Mouse (Mus musculus) liver, embryonic 15.5 days (tissue): Measurements from ENCODE around the gene Rnf43. TPM values are rescaled to one million over a fixed set of nuclear protein-coding genes. Genes with fewer than 3 reads are reported as not detected.
A peak's percentile ranks its signal among the peaks of the same experiment; 100 is the strongest.

Source experiments
- ATAC-seq: fragments of 200-750 bp; cut with Nextera tagmentation; 2 replicates; pipeline ENCODE4 v1.8.0; 2017; ENCODE audit warnings: moderate number of reproducible peaks, mild to moderate bottlenecking, moderate library complexity; ENCODE audit not compliant: insufficient read depth
- H3K27ac ChIP-seq: fragments of 300-500 bp; sonication (generic); replicated peaks from 2 replicates; pipeline ENCODE4 v1.5.1; 2015; ENCODE audit warnings: mild to moderate bottlenecking, inconsistent platforms
- H3K27me3 ChIP-seq: fragments of 300-500 bp; sonication (generic); 2 replicates; pipeline ENCODE4 v1.6.1; 2015; ENCODE audit warnings: mild to moderate bottlenecking, inconsistent platforms
- H3K36me3 ChIP-seq: fragments of 300-500 bp; sonication (generic); replicated peaks from 2 replicates; pipeline ENCODE4 v1.6.1; 2015; ENCODE audit warnings: moderate library complexity, mild to moderate bottlenecking, inconsistent platforms
- H3K4me1 ChIP-seq: fragments of 300-500 bp; sonication (generic); replicated peaks from 2 replicates; pipeline ENCODE4 v1.6.1; 2015; ENCODE audit warnings: inconsistent platforms
- H3K4me2 ChIP-seq: fragments of 300-500 bp; sonication (generic); 2 replicates; pipeline ENCODE4 v1.6.1; 2015; ENCODE audit warnings: moderate library complexity, mild to moderate bottlenecking, inconsistent platforms
- H3K4me3 ChIP-seq: fragments of 300-500 bp; sonication (generic); replicated peaks from 2 replicates; pipeline ENCODE4 v1.5.1; 2015; ENCODE audit warnings: mild to moderate bottlenecking, inconsistent platforms
- H3K9ac ChIP-seq: fragments of 300-500 bp; sonication (generic); 2 replicates; pipeline ENCODE4 v1.6.1; 2015; ENCODE audit warnings: moderate library complexity, mild to moderate bottlenecking, inconsistent platforms
- H3K9me3 ChIP-seq: fragments of 300-500 bp; sonication (generic); replicated peaks from 2 replicates; pipeline ENCODE4 v1.6.1; 2016; ENCODE audit warnings: inconsistent platforms
- WGBS: fragments of 180-500 bp; shearing (Covaris S2); methylation state at CpG from one replicate; pipeline ENCODE4 v1.1.7; 2015; ENCODE audit warnings: mixed read lengths; ENCODE audit not compliant: insufficient replicate concordance; 5-methylcytosine and 5-hydroxymethylcytosine counted together
- polyA plus RNA-seq: library from polyadenylated mRNA; unstranded; fragments of >200 nt; fragmentation: Nextera tagmentation; extraction: Ambion mirVana; gene quantifications from 2 replicates; pipeline ENCODE4 v1.2.1, GENCODE M21; 2015

Gene Rnf43
- polyA plus RNA-seq, 1 experiment from 2014 or later: 5.0 TPM

- H3K36me3 ChIP-seq: peaks cover 12% of the 10 kb centered on the region
- 49% methylated on average over 11 of the region's 11 CpGs for WGBS
- H3K9me3 ChIP-seq: no peaks in the 10 kb centered on the region
- peak overlapping the region; percentile 77 for H3K9ac ChIP-seq
- no peaks in the 10 kb centered on the region for H3K27me3 ChIP-seq
- H3K4me2 ChIP-seq: peak overlapping the region; percentile 77
- peak overlapping the region; percentile 41; the same call in 1 of the 2 replicates for H3K4me3 ChIP-seq
- peaks cover 84% of the 10 kb centered on the region for H3K4me1 ChIP-seq
- no peak for ATAC-seq
- peak overlapping the region; percentile 96 for H3K27ac ChIP-seq
Observed at GRCm38 (mm10) chr11:87727021-87727420, 64.5 kb downstream of the Rnf43 start.

DNA sequence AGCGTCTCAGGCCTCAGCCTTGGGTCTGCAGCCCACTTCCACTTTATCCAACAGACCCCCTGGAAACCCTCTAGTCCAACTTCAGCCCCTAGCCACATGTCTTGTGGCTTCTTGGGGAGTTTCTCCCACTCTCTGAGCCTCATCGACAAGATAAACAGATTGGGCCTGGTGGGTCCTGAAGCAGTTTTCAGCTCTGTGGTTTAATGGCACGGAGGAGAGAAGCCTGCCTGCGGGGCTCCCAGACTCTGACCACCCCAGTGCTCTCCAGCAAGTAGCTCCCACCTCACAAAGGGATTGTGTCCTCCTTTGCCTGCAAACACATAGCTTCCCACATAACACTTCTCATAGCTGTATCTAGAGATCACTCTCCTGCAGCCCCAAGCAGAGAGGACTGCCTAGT, 64.9 kb downstream of the Rnf43 start:
- Histone ChIP-seq H3K4me3 (no peak overlapping the region), H3K4me2 (peak overlapping the region; percentile 77), H3K9me3 (no peaks in the 10 kb centered on the region), H3K27ac (peak overlapping the region; percentile 96), H3K27me3 (no peaks in the 10 kb centered on the region), H3K4me1 (peaks cover 88% of the 10 kb centered on the region), H3K9ac (peak overlapping the region; percentile 77), H3K36me3 (peaks cover 16% of the 10 kb centered on the region)
- no peak for ATAC-seq
- WGBS: 21% methylated on average over 4 of the region's 4 CpGs

GRCm38 (mm10) chr11:87728850-87729592, 66.5 kb downstream of the Rnf43 start:
- peaks cover 25% of the 10 kb centered on the region for H3K36me3 ChIP-seq
- peak overlapping the region; percentile 72 for H3K4me2 ChIP-seq
- H3K9ac ChIP-seq: peak overlapping the region; percentile 60
- peak overlapping the region; percentile 48 for H3K4me3 ChIP-seq
- peak; percentile 27; the same call in 1 of the 2 replicates for ATAC-seq
- H3K27me3 ChIP-seq: no peaks in the 10 kb centered on the region
- H3K27ac ChIP-seq: peak overlapping the region; percentile 91
- 37% methylated on average over 18 of the region's 18 CpGs for WGBS
- H3K4me1 ChIP-seq: peaks cover 99% of the 10 kb centered on the region
- no peaks in the 10 kb centered on the region for H3K9me3 ChIP-seq

DNA sequence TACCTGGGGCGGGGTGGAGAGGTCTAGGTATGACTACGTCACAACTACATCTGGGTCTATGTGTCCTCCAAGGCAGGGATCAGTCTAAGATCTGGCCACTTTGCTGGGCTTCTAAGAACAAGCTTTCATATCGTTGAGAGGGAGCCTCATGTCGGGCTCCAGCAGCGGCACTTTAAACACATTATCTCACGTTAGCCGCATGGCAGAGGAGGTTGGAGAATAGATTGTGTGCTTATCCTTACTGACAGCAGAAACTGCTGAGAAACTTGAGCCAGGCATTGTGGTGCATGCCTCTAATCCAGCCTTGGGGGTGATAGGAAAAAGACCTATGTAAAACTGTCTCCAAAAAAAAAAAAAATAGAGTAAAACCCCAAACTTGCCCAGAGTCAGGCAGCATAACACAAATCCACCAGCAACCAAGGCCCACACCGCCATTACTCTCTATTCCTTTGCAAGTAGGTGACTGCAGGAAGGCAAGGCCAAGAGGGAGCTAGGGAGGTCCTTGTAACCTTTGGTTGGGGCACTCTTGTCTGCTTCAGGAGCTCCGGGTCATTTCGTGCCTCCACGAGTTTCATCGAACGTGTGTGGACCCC, 67.2 kb downstream of the Rnf43 start:
- peaks cover 26% of the 10 kb centered on the region for H3K36me3 ChIP-seq
- peak overlapping the region; percentile 91 for H3K27ac ChIP-seq
- H3K4me2 ChIP-seq: peak overlapping the region; percentile 72
- 36% methylated on average over 13 of the region's 13 CpGs for WGBS
- H3K9me3 ChIP-seq: no peaks in the 10 kb centered on the region
- peak; percentile 40 for ATAC-seq
- H3K9ac ChIP-seq: peak overlapping the region; percentile 60
- H3K27me3 ChIP-seq: no peaks in the 10 kb centered on the region
- peak overlapping the region; percentile 48 for H3K4me3 ChIP-seq
- H3K4me1 ChIP-seq: peaks cover 99% of the 10 kb centered on the region

GRCm38 (mm10) chr11:87730652-87731310, 68.3 kb downstream of the Rnf43 start:
- H3K9ac ChIP-seq: no peak overlapping the region; the same call in 1 of the 2 replicates
- H3K36me3 ChIP-seq: peaks cover 31% of the 10 kb centered on the region
- H3K4me1 ChIP-seq: peaks cover 99% of the 10 kb centered on the region
- peak overlapping the region; percentile 91 for H3K27ac ChIP-seq
- WGBS: 63% methylated on average over 10 of the region's 10 CpGs
- no peak overlapping the region; the same call in 1 of the 2 replicates for H3K4me3 ChIP-seq
- no peak for ATAC-seq
- peak overlapping the region; percentile 72 for H3K4me2 ChIP-seq
- no peaks in the 10 kb centered on the region for H3K9me3 ChIP-seq
- H3K27me3 ChIP-seq: no peaks in the 10 kb centered on the region

DNA sequence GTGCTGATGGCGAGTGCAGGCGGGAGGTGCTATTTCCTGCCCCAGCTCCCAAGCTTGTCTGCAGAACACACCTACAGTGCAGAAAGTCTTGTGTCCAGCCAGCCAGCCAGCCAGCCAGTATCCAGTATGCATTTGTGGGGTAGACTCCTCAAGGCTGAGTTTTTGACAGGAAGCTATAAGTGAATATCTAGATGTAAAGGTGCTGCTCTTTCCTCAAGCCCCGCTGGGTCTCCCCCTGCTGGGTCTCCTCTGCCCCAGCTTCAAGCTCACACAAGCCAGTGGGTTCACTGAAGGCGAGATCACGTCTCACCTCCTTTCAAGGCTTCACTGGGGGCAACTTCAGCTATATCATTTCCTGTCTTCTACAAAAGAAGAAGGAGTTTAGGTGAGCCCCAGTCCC, 71.8 kb downstream of the Rnf43 start:
- peak overlapping the region; percentile 91 for H3K27ac ChIP-seq
- peak overlapping the region; percentile 60 for H3K4me2 ChIP-seq
- no peaks in the 10 kb centered on the region for H3K27me3 ChIP-seq
- H3K9me3 ChIP-seq: no peaks in the 10 kb centered on the region
- H3K36me3 ChIP-seq: peaks cover 44% of the 10 kb centered on the region
- peak overlapping the region; percentile 55 for H3K9ac ChIP-seq
- H3K4me3 ChIP-seq: peak overlapping the region; percentile 26; the same call in 1 of the 2 replicates
- no peak for ATAC-seq
- 35% methylated on average over 5 of the region's 5 CpGs for WGBS
- peaks cover 83% of the 10 kb centered on the region for H3K4me1 ChIP-seq

DNA sequence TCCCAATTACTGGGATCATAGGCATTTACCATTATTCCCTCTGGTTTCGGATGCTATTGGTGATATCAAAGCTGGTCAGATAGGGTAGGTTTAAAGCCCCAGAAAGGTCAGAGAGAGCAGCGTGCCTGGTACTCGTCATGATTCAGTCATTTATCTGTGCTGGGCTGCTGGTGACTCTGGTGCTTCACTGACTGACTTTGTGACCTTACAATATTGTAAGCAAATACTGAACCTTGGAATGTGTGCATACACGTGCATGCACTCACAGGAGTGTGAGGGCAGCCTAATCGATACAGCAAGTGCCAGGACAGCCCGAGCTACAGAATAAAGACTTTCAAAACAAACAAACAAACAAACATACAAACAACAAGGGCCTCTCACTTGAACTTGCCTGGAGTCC, 73.2 kb downstream of the Rnf43 start:
- peak overlapping the region; percentile 88 for H3K4me2 ChIP-seq
- peak overlapping the region; percentile 87 for H3K4me3 ChIP-seq
- no peaks in the 10 kb centered on the region for H3K27me3 ChIP-seq
- H3K9ac ChIP-seq: peak overlapping the region; percentile 59
- peak overlapping the region; percentile 91 for H3K27ac ChIP-seq
- H3K36me3 ChIP-seq: peaks cover 57% of the 10 kb centered on the region
- no peak for ATAC-seq
- WGBS: 26% methylated on average over 6 of the region's 6 CpGs
- H3K9me3 ChIP-seq: no peaks in the 10 kb centered on the region
- peaks cover 80% of the 10 kb centered on the region for H3K4me1 ChIP-seq

- Histone ChIP-seq H3K4me1 (peaks cover 71% of the 10 kb centered on the region), H3K9me3 (no peaks in the 10 kb centered on the region), H3K36me3 (peaks cover 59% of the 10 kb centered on the region), H3K27ac (peak overlapping the region; percentile 91), H3K4me2 (peak overlapping the region; percentile 88), H3K4me3 (peak overlapping the region; percentile 87), H3K27me3 (no peaks in the 10 kb centered on the region), H3K9ac (peak overlapping the region; percentile 59)
- 1% methylated on average over 31 of the region's 31 CpGs for WGBS
- peak; percentile 80 for ATAC-seq
Observed at GRCm38 (mm10) chr11:87736647-87737134, 74.2 kb downstream of the Rnf43 start.

DNA sequence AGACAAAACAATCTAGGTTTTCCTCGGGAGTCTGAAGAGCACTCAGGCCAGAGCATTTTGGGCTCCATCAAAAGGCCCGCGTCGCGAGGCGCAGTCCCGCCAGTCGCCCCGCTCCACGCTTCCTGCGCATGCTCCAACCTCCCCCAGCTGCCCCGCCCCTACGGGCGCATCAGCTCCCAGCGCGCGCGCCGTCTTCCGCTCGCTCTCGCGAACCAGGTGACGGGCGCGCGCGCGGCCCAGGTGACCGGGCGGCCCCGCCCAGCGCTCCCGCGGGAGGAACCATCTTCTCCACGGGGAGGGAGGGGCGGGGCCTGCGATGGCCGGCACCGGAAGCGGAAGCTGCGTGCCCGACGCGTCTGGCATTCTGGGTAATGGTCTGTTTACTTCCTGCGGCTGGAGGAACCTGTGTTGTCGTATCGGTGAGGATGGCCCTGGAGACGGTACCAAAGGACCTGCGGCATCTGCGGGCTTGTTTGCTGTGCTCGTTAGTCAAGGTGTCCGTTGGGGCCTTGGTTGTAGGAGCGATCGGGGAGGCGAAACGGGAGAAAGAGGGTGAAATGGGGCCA, 74.7 kb downstream of the Rnf43 start, which contains the start of gene Supt4a:
Gene Supt4a, plus strand, starts transcription at position 378 of the 566 bp plus-strand sequence.
- Histone ChIP-seq H3K4me1 (peaks cover 68% of the 10 kb centered on the region), H3K36me3 (peaks cover 59% of the 10 kb centered on the region), H3K27ac (peak within 1 kb of the TSS; percentile 95), H3K27me3 (no peaks in the 10 kb centered on the region), H3K9me3 (no peaks in the 10 kb centered on the region), H3K9ac (peak within 1 kb of the TSS; percentile 88), H3K4me3 (peak within 1 kb of the TSS; percentile 87), H3K4me2 (peak within 1 kb of the TSS; percentile 88)
- under 1% methylated on average over 57 of the region's 57 CpGs for WGBS
- ATAC-seq: peak; percentile 90

GRCm38 (mm10) chr11:87743691-87744090, 81.2 kb downstream of the Rnf43 start:
- WGBS: 84% methylated on average over 3 of the region's 3 CpGs
- Histone ChIP-seq H3K4me3 (no peak overlapping the region), H3K36me3 (peaks cover 71% of the 10 kb centered on the region), H3K27ac (peak overlapping the region; percentile 51; the same call in 1 of the 2 replicates), H3K4me2 (no peak overlapping the region), H3K9me3 (no peaks in the 10 kb centered on the region), H3K27me3 (no peaks in the 10 kb centered on the region), H3K4me1 (peaks cover 45% of the 10 kb centered on the region), H3K9ac (no peak overlapping the region)
- ATAC-seq: no peak
